Mouse (Mus musculus) kidney, adult 8-10 months (tissue): Measurements from ENCODE around the gene Akt1.

Source experiments
- DNase-seq, 2 experiments: peaks; one replicate each; pipeline ENCODE4 v3.0.0; 2022

The Akt1 gene

DNA sequence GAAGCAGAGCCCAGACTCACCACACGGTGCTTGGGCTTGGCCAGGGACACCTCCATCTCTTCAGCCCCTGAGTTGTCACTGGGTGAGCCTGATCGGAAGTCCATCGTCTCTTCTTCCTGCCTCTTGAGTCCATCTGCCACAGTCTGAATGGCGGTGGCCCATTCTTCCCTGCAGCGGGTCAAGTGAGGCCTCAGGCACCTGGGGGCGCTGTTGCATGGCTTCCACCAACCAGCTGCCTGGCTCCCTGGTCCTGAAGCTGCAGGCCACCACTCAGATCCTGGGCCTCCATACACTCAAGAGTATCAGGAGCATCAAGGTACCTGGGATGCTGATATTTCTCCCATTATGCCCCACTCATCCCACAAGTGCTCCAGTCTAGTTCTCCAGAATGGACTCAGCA lies 15.6 kb downstream of the Akt1 start:
- DNase-seq: peak; percentile 29 to 66

DNA sequence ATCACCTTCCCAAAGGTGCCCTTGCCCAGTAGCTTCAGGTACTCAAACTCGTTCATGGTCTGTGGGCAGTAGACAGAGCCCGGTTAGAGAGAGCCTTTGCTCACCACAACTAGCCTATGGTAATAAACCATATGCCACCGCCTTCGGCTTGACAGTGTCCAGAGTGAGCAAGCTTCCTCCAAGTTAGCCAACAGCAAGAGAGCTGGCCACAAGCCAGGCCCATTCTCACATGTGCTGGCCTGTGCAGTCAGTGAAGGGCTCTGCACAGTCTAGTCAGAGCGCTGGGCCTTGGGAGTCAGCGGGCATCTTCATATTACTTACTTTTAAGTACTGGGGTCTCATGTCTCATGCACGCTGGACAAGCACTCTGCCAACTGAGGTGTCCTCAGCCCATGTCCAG lies 16.1 kb downstream of the Akt1 start:
- DNase-seq: no peak

DNA sequence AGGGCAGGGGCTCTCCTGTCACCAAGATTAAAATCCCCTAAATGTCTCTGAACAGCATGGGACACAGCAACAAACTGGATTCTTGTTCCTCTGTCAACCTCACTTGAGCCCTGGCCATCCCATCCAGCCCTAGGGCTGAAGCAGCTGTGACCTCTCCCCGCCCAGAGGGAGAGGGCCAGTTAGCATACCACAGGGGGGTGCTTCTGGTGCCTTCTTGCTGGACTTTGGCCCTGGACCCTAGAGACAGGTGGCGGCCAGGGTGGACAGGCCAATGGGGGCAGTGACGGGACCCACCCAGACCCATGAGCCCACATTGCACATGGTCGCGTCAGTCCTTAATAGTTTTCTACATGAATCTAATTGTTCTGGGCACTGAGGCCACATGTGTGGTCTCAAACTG lies 20.6 kb downstream of the Akt1 start:
- no peak for DNase-seq

DNA sequence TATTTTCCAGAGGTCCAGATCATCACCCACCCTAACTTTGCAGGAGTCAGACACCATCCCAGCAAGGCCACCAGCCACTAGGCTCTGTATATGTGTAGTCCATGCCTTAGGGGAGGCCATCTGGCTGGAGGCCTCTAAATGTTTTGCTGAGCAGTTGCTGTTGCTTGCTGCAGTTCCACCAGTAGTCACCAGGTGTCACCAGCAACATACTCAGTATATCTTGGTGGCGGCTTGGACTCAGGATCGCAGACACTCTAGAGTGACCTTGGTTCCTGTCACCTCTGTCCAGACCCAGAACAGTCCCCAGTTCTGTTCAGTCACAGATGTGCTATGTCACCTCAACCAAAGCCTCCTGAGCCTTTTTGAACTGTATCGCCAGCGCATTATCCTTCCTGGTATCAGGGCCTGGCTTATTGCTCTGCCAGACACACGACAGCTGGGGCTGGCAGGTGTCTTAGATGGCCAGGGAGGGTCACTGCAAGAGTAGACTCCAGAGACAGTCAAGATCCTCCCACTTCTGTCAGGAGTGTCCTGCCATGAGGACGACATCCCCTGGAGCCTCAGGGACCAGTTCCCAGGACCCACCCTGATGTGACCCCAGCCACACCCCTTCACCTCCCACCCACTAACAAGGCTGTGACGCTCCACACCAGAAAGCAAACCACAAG lies 21.4 kb downstream of the Akt1 start:
- DNase-seq: peak; percentile 83 to 92

DNA sequence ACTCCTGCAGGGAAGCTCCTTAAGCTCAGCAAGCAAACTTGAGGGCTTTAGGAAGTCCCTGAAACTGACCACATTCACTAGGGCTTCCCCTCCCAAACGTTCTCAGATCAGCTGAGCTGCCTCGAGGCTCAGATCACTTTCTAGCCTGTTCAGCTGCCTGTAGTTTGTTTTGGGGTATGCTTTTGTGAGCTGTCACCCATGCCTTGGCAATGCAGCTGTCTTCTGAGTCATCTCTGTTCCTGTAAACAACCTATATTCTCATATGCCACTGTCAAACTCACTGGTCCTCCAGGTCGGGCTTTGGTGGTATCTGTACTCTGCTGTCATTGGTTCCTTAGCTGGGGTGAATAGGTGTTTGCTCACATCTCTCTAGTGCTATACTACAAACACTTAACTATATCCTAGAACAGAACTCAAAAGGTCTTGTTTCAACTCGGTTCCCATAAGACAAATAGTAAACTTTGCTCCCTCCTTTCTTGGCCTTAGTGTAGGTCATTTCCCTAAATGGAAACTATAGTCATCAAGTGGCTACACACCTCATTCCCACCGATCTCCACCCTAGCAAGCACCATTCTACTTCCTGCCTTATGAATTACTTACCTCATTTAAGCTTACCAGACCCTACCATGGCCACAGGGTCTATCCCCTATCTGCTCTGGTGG lies 22.8 kb downstream of the Akt1 start:
- DNase-seq: no peak

DNA sequence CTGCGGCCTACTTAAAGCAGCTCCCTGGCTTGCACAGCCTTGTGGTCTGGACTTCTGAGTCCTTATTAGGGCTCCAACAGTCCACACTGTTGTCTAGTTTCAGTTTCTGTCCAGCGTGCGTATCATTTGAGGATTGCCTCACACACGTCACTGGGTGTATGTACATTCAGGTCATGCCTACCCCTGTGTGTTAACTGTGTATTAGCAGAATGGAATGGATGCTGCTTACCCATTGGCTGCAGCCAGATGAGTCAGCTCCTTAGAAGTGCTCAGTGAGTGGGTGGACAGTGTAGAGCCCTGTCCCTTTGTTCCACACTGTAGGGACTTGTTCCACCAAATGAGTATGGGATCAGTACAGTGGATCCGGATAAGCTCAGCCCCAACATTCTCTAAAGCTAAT lies 26.6 kb downstream of the Akt1 start:
- no peak for DNase-seq

DNA sequence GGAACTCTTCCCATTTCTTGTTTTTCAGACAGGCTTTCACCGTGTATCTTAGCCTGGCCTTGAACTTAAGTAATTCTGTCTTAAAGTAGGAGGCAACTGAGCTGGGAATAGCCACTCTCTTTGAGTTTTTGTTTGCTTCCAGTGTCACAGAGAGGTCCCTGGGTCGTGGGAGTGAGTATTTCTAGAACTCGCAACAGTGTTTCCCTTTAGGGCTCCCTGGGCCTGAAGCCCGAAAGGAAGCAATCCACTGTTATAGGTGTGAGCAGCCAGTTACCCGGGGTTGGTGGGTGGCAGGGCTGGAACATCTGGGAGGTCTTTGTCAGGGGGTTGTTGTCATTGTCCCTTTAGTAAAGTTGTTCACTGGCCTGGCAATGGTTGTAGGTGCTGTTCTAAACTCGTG lies 28.5 kb downstream of the Akt1 start:
- DNase-seq: no peak

DNA sequence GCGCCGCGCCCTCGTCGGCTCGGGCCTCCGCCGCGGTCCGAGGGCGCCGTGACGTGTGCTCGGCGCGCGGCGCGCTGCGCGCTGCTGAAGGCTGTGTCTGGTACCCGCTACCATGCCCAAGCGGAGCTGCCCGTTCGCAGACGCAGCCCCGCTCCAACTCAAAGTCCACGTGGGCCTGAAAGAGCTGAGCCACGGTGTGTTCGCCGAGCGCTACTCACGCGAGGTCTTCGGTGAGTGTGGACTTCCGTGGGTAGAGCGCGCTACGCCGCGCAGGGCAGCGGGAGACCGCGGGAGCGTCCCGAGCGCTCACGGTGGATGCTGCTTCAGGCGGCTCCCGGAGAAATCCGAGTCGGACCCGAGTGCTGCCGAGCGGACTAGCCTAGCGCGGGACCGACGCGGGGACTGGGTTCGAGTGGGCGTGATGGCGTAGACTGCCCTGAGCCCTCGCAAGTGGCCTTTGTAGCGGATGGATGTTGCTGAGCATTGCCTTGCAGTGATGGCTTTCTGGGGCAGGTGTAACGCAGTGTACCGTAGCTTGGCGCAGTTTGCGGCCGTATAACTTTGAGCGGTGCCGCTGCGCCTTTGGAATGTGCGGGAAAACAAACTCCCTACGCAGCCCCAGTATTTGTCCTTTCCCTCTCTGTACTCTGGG lies 29.7 kb downstream of the Akt1 start:
- peak; percentile 13 to 23 for DNase-seq

DNA sequence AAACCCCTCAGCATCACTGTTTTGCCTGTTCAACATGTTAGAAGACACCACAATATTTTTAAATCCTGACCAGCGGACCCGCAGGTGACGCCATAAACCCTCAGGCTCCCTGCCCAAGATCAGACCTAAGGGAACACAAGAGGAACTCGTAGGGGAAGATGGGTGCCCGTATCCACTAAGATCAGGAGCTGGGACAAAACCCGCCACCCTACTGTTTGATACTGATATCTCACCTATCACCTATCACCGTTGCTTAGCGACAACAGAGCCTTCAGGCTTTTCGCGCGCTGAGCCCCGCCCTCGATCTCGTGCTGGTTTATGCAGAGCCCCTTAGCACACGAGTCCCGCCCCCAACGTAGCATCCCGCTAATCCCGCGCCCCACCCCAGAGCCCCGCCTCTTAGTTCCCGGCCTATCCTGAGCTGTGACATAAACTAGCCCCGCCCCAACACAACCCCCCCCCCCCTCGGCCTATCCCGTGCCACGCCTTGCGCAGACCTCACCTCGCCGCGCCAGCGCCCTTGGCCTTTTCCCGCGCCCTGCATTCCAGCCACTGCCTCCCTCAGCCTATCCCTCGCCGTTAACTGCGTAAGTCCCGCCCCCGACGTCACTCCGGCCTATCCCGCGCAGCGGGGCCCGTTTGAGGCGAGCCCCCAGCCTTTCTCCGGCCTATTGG lies 30.4 kb downstream of the Akt1 start, which contains the start of gene Siva1:
Siva1 (plus strand) TSS at position 500 of the 675 bp plus-strand sequence.
- peak; percentile 98 to 99 for DNase-seq

DNA sequence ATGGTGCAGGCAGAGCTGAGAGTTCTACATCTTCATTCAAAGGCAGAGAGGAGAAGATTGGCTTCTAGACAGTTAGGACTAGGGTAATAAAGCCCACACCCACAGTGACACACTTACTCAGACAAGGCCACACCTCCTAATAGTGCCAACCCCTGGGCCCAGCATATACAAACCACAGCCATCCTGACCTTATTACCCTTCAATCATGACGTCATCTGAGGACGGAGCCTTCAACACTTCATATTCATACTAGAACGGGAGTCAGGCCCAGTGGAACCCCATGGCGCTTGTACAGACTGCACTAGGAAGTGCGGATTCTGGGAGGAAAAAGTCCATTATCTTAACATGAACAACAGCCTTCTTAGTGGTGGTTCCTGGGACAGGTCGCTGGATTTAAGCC lies 31.6 kb downstream of the Akt1 start:
- DNase-seq: no peak

DNA sequence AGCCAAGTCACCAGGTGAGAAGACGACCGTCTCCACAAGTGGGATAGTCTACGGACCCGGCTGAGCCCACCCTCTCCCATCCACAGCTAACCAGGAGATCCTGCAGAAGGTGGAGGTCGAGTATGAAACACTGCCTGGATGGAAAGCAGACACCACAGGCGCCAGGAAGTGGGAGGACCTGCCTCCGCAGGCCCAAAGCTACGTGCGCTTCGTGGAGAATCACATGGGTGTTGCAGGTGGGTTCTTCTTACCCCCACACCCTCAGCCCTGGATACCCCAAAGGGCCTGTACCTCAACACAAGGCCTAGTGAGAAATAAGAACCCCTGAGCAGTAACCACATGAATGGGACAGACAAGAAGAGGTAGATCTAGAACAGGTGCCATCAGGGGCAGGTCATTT lies 35.2 kb downstream of the Akt1 start:
- no peak for DNase-seq

DNA sequence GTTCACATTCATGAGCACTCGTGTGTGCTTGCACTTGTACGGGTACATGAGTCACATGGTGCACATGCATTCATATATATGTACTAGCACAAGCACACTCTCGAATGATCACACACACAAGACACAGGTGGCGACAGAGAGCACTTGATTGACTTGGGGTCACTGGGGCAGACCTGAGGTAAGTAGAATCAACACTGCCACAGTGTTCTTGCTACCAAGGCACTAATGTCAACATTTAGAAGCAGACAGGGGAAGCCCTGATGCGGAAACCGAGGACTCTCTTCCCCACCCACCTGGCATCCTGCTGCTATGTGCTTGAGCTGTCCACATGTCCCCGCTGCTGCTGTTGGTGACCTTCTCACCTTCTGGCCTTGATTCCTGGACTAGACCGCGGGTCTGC lies 41.0 kb downstream of the Akt1 start:
- DNase-seq: no peak

DNA sequence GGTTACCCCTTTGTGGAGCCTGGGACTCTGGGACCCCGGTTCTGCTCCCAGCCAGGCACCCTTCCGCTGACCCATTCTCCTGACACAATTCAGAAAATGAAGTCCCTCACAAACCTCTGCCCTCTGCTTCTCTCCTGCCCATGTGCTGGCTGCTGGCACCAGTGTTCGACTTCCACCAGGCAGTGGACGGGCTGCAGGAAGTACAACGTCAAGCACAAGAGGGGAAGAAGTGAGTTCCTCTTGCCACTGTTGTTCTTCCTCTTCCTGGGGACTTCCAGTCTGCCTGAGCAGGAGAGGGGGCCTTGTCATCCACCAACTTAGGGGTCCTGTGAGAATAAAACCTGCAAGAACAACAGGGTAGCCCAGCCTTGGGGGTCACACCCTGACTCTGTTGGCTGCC lies 41.8 kb downstream of the Akt1 start:
- DNase-seq: no peak

DNA sequence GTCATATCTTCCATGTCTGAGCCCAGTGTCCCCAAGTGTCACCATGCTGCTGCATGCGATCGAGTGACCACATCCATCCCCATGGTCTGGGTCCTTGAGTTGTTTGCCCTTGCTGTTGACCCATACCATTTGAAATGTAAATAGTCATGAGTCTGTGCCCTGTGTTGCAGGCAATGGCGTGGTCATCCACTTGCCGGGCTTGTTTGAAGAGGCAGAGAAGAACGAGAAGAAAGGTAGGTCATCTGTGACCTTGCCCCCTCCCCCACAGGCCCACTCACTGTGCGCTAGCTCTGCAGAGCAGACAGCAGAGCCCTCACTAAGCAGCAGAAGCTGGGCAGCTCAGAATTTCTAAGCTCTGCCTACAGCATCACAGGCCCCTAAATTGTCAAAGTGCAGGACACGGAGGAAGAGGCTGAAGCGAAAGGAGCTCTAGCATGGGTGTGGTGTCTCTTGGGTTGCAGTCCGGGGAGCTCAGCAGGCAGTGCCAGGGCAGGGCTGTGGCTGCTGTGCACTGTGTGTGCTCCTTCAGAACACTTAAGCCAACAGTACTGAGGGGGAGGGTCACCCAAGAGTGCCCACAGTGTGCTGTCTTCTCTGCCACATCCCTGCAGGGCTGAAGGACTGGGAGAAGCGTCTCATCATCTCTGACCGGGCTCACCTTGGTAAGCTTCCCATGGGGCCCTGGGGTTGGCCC lies 42.5 kb downstream of the Akt1 start:
- no peak for DNase-seq

DNA sequence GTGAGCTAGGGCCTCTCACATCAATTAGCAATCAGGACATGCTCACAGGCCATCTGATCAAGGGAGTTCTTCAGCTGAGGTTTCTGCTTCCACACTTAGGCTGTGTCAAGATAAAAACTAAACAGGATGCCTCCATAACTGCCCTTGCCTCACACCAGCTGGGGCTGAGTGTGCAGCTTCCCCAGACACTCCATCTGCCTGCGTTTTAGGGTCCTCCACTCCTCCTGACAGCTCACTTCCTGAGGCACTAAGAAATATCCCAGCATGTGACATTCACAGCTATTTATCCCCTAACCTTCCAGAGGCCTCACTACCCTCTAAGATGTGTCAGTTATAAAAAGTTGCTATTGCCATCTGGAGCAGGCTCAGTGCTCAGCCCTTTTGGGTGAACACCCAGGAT lies 43.2 kb downstream of the Akt1 start:
- DNase-seq: no peak

DNA sequence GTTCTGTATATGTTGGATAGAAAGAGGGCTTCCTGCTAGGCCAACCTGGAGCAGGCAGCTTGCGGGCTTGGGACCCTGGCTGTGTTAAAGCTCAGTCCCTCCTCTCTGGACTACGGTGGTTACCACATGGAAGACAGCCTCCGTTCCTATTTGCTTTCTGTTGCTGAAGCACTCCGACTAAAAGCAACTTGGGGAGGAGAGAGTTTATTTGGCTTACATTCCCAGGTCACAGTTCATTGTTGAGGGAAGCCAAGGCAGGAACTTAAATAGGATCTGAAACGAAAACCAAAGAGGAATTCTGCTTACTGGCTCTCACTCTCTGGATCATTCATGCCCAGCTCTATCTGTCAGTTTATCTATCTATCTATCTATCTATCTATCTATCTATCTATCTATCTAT lies 43.9 kb downstream of the Akt1 start:
- DNase-seq: no peak

DNA sequence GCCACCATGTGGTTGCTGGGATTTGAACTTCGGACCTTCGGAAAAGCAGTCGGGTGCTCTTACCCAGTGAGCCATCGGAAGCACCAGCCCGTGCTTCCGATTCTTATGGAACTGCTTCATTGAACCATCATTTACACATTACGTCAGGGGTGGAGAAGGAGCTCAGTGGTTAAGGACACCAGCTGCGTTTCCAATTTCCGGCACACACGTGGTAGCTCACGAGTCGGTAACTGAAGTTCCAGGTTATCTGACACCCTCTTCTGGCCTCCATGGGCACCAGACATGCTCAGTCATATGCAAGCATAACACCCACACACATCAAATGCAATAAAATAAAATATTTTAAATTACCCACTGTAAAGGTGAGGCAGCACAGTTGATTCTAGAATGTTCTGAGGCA lies 44.7 kb downstream of the Akt1 start:
- no peak for DNase-seq

DNA sequence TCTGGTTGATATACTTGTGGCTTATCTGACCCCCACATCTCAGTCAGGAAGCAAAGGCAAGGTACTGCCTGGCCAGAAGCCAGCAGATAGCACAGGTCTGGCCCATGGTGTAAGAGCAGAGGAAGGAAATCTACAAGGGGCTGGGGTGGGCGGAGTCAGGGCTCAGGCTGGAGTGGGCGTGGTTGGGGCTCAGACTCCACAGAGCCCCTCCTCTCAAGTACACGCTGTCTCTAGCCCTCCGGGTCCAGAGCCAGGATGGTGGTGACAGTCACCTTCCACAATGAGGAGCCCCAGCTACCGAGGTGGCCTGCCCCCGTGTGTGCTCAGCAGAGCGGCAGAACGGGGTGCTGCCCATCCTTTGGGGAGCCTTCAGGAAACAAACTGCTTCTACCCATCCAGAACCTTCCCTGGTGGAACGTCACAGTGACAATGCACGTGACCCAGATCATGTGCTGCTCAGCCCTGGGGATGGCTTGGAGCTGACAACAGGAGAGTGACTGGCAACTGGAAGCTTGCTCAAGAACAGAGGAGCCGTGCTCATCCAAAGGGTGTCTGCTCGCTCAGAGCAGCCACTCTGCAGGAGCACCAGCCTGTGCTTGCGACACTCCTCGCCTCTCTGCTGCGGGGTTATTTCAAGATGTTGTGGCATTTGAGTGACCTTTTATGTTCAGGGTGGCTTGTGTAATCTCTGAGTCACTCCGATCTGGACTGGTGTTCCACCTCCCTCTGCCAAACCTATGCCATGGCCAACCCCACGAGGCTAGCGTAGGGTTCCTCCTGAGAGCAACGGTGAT lies 45.6 kb downstream of the Akt1 start:
- peak in 1 of 2 experiments; percentile 43 for DNase-seq

DNA sequence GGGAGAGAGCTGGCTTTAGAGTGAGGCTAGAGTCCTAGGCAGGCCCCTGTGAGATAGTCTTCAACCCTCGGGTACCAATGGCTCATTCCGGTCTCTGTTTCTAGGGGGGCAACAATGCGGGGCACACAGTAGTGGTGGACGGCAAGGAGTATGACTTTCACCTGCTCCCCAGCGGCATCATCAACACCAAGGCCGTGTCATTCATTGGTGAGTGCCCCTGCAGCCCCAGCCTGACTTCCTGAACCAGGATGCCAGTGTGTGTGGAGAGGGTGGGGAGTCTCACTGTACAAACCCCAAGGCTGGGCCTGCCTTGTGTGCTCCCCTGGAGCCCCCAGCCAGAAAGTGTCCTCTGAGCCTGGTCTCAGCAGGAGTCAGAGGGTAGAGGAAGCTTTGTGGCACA lies 46.5 kb downstream of the Akt1 start:
- no peak for DNase-seq

DNA sequence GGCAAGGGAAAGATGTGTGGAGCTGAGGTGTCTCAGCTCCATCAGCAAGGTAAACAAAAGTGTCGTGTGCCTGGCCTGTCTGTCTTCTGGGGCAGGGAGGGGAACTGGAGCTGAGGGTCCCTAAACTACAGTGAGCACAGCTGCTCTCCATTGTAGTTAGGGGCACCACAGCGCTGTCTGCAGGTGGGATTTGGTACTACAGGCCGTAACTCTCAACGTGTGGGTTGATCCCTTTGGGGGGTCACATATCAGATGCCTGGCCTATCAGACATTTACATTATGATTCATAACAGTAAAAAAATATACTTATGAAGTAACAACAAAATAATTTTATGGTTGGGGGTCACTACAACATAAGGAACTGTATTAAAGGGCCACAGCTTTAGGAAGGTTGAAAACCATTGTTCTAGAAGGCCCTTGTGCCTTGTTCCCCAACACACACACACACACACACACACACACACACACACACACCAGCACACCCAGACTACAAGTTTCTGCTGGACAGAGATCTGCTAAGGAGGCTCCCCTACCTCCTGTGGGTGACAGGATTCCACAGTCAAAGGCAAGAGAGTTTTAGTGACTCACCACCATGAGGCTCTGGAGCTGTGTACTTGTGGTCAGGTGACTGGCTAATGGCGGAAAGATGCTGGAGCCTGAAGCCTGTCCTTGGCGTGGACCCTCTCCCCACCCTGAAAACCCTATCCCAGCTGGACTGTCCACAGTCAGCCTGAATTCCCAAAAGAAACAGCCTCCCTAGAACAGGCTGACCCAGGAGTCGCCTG lies 47.4 kb downstream of the Akt1 start:
- DNase-seq: no peak

DNA sequence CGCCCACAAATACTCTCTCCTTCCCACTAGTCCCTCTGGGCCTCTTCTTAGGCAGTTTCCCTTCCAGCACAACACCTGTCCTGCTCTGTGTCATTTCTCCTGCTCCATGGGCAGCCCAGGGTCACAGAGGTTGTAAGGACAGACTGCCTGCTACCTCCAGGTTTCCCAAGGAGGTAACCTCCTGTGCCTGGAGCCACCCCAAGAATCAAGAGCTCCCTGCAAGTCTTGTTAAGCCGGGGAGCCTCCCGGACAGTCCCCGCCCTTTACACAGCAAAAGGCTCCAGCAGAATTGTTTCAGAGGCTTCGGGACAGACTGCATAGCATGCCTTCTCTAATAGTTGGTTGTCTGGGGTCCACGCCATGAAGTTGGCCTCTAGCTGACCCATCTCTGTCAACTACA lies 48.2 kb downstream of the Akt1 start:
- no peak for DNase-seq

DNA sequence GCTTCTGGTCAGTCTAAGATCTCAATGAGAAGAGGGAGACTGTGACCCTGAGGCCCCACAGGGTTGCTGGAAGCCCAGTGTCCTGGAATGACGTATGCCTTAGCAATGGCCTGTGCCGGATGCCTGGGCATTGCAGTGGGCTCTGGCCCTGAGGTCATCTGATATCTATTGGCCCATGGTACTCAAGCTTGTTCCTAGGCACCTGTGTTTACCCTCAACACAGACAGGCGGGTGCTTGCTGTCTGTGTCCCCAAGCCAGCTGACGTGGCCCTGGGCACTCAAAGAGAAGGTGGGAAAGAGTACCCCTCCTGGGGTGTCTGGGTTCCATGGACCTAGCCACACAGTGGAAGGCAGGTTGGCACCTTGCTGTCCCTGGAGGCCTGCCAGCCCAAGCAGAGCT lies 49.0 kb downstream of the Akt1 start:
- DNase-seq: no peak
